Mouse (Mus musculus) olfactory bulb, adult 2 months (tissue): Measurements from ENCODE around the gene Rita1.

Source experiments
- CTCF ChIP-seq: fragments of 200-500 bp; IDR thresholded peaks from 2 replicates; pipeline ENCODE4 v1.5.1; 2012; ENCODE audit warnings: low read depth, mild to moderate bottlenecking, low read length, moderate library complexity; ENCODE audit not compliant: insufficient read depth
- POLR2A ChIP-seq: fragments of 200-500 bp; IDR thresholded peaks from 2 replicates; pipeline ENCODE4 v1.6.1; 2012; ENCODE audit warnings: mild to moderate bottlenecking, low read depth, low read length, moderate library complexity; ENCODE audit not compliant: insufficient read depth

DNA sequence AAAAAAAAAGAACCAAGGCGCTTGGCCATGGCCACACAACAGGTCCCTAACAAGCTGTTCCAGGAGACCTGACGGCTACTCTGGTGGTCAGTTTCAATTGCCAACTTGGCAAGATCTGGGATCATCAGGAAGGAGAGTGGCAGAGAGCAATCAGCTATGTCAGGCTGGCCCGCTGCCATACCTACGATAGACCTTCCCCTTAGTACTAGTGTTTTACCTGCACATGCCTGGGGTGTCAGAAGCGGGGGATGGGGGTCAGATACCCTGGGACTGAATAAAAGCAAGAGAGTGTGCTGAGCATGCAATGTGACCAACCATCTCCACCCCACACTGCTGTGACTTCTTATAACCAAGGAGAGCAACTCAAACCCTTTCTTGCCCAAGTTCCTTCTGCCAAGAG, 1.5 kb downstream of the Rita1 start:
- TF ChIP-seq CTCF (no peak), POLR2A (no peak)
